Mouse (Mus musculus): ENCODE measurements around the gene Obp1b. TPM values are rescaled to one million over a fixed set of nuclear protein-coding genes. Genes with fewer than 3 reads are reported as not detected.

The Obp1b gene
- not detected in 2 replicates for polyA plus RNA-seq (2012; rRNA removed)

GRCm38 (mm10) chrX:78186477-78186876 lies at the start of gene Obp1b:
TSS of gene Obp1b (plus strand) at chrX:78186777.

Other genes starting within 250 kb of the Obp1b start
- not detected in 2 replicates for gene Obp1a, start 95.4 kb upstream of the Obp1b start, polyA plus RNA-seq (2012; rRNA removed)
- not detected in 2 replicates for gene Gm5938, start 61.3 kb upstream of the Obp1b start, polyA plus RNA-seq (2012; rRNA removed)
- gene Gm14743, start 59.1 kb downstream of the Obp1b start, polyA plus RNA-seq (2012; rRNA removed), result not detected in 2 replicates
- gene 4930480E11Rik, start 182.9 kb downstream of the Obp1b start, polyA plus RNA-seq (2012; rRNA removed), result not detected in 2 replicates